22 mouse cellular contexts compared by ENCODE assay signal in the genomic region with DNA sequence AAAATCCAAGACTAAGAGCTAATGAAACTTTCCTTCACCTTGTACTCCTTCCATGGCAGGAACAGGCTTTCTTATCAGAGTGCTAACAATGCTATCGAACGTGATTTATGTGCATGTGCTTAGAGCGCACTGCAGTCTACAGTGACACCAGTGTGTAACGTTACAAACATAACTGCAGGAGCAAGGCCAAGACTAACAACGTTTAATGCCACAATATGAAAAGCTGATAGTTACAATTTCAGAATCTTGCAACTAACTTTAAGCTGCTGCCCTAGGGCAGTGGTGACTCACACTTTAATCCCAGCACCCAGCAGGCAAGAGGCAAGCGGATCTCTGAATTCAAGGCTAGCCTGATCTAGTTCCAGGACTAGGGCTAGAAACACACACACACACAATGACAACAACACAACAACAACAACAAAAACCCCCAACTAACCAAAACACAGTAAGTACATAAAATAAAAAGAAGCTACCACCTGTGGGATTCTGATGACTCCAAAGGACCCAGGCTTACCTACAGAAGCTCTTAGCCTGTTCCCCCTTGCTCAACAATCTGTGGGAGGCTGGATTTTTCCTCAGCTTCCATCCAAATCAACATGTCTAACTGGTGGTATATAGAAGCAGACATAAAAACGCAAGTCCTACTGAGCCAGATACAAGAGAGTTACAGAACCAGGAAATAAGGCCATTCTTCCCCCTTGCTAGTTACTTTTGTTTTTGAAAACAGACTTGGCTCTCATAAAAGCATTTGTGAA. TPM values are rescaled to one million over a fixed set of nuclear protein-coding genes. Genes with fewer than 3 reads are reported as not detected.
DNase-seq lines count a peak whose midpoint lies in the region; ATAC-seq and TF ChIP-seq lines count a peak whose summit lies in the region.
"Had no signal": no experiment of that assay in that cellular context is flagged by ENCODE, and none has a peak within 500 bp of the region (broad histone marks: within the 10 kb centered on the region; RNA-seq: fewer than 3 reads in every experiment).

No protein-coding gene starts in this region.

- H3K36me3 ChIP-seq in intestine, embryonic 15.5 days = peaks cover 11% of the 10 kb centered on the region
- peaks cover 10% of the 10 kb centered on the region; the same call in 1 of the 2 replicates for H3K36me3 ChIP-seq in intestine, postnatal 0 days (ENCODE audit: control insufficient read depth, insufficient read depth)
- peaks cover 13% of the 10 kb centered on the region for H3K36me3 ChIP-seq in stomach, embryonic 15.5 days

- H3K27me3 ChIP-seq in intestine, embryonic 15.5 days (replicated peaks) = no peaks in the 10 kb centered on the region
- H3K27me3 ChIP-seq in intestine, postnatal 0 days (replicated peaks; ENCODE audit: control insufficient read depth, insufficient read depth, low read length) = no peaks in the 10 kb centered on the region
- no peaks in the 10 kb centered on the region for H3K27me3 ChIP-seq in stomach, embryonic 15.5 days (replicated peaks)
- H3K27me3 ChIP-seq: embryonic facial prominence, embryonic 15.5 days; limb, embryonic 15.5 days; liver, embryonic 15.5 days; lung, embryonic 15.5 days; megakaryocyte, embryonic 14.5 days; neural tube, embryonic 12.5 days had no signal

- WGBS in intestine, embryonic 15.5 days = 67% methylated on average over 7 of the region's 7 CpGs
- 42% methylated on average over 7 of the region's 7 CpGs for WGBS in intestine, postnatal 0 days
- WGBS in stomach, embryonic 15.5 days = 60% methylated on average over 7 of the region's 7 CpGs

- no peak overlapping the region for H3K27ac ChIP-seq in intestine, embryonic 15.5 days
- no peak overlapping the region; the same call in 1 of the 2 replicates for H3K27ac ChIP-seq in intestine, postnatal 0 days (ENCODE audit: low read depth, low read length)
- peak overlapping the region; percentile 77; the same call in 1 of the 2 replicates for H3K27ac ChIP-seq in stomach, embryonic 15.5 days
- H3K27ac ChIP-seq: embryonic facial prominence, embryonic 15.5 days; hindbrain, postnatal 0 days; left cerebral cortex, adult 2 months; limb, embryonic 15.5 days; liver, embryonic 15.5 days; lung, embryonic 15.5 days; neural tube, embryonic 12.5 days had no signal

- H3K9me3 ChIP-seq in intestine, embryonic 15.5 days = no peaks in the 10 kb centered on the region
- H3K9me3 ChIP-seq in intestine, postnatal 0 days (ENCODE audit: control insufficient read depth) = no peaks in the 10 kb centered on the region
- no peaks in the 10 kb centered on the region for H3K9me3 ChIP-seq in stomach, embryonic 15.5 days
- H3K9me3 ChIP-seq: embryonic facial prominence, embryonic 15.5 days; limb, embryonic 15.5 days; liver, embryonic 15.5 days; lung, embryonic 15.5 days; megakaryocyte, embryonic 14.5 days; neural tube, embryonic 12.5 days had no signal

- no peak overlapping the region for H3K4me2 ChIP-seq in intestine, embryonic 15.5 days (replicated peaks)
- no peak overlapping the region for H3K4me2 ChIP-seq in intestine, postnatal 0 days (replicated peaks; ENCODE audit: low read depth)
- H3K4me2 ChIP-seq in stomach, embryonic 15.5 days = no peak overlapping the region
- H3K4me2 ChIP-seq: embryonic facial prominence, embryonic 15.5 days; limb, embryonic 15.5 days; liver, embryonic 15.5 days; lung, embryonic 15.5 days; neural tube, embryonic 12.5 days had no signal

- H3K9ac ChIP-seq in intestine, embryonic 15.5 days = no peak overlapping the region
- H3K9ac ChIP-seq in intestine, postnatal 0 days (ENCODE audit: low read depth, low read length) = no peak overlapping the region
- no peak overlapping the region for H3K9ac ChIP-seq in stomach, embryonic 15.5 days
- H3K9ac ChIP-seq: embryonic facial prominence, embryonic 15.5 days; limb, embryonic 15.5 days; liver, embryonic 15.5 days; lung, embryonic 15.5 days; neural tube, embryonic 12.5 days had no signal

- TF ChIP-seq CTCF in intestine, postnatal 0 days (IDR thresholded peaks at IDR 0.05; ENCODE audit: low read depth) = no peak

- H3K4me1 ChIP-seq in intestine, embryonic 15.5 days (replicated peaks) = peaks cover 17% of the 10 kb centered on the region
- H3K4me1 ChIP-seq in intestine, postnatal 0 days (replicated peaks; ENCODE audit: control insufficient read depth, insufficient read depth, low read length) = peaks cover 4% of the 10 kb centered on the region; the same call in 1 of the 2 replicates
- peaks cover 10% of the 10 kb centered on the region for H3K4me1 ChIP-seq in stomach, embryonic 15.5 days

- DNase-seq in 416B (ENCODE audit: low read depth) (peak; percentile 34), adipocyte (ENCODE audit: low spot score) (peak; percentile 61)
- no peak for DNase-seq in frontal cortex, postnatal 36 days (ENCODE audit: low spot score in 2 of 2)
- DNase-seq: adrenal gland, postnatal 14 days; cerebellum, adult 9-11 months; heart, postnatal 10 days; kidney, adult 9 months; left cerebral cortex, postnatal 4 days; lung, postnatal 36 days; midbrain, embryonic 14.5 days had no signal

- H3K4me3 ChIP-seq in intestine, embryonic 15.5 days (replicated peaks) = no peak overlapping the region
- H3K4me3 ChIP-seq in intestine, postnatal 0 days (ENCODE audit: low read depth, low read length) = no peak overlapping the region
- no peak overlapping the region for H3K4me3 ChIP-seq in stomach, embryonic 15.5 days (replicated peaks)
- H3K4me3 ChIP-seq: embryonic facial prominence, embryonic 15.5 days; left cerebral cortex, adult 2 months; limb, embryonic 15.5 days; liver, embryonic 15.5 days; lung, embryonic 15.5 days; megakaryocyte, embryonic 14.5 days; neural tube, embryonic 12.5 days had no signal

- 0 out of 2 replicates have a peak, but pooled peaks have one; percentile 29 for ATAC-seq in intestine, embryonic 15.5 days
- no peak for ATAC-seq in intestine, postnatal 0 days
- ATAC-seq in stomach, embryonic 15.5 days (ENCODE audit: insufficient read depth, low FRiP score, low read depth) = peak; percentile 67
- ATAC-seq in inflammation-experienced regulatory T-cells, adult 6 months = no peak
- ATAC-seq: hindbrain, postnatal 0 days had no signal

RNA-seq across cellular contexts. Expression of a gene that starts 34.9 kb away (rescaled TPM):
- 25.9 and 30.7 TPM in 2 replicates for polyA plus RNA-seq in intestine, embryonic 15.5 days (2015; fragmentation: Nextera tagmentation; extraction: Ambion mirVana)
- polyA plus RNA-seq in intestine, postnatal 0 days (2015; fragmentation: Nextera tagmentation; extraction: Ambion mirVana) = 18.3 and 21.0 TPM in 2 replicates
- 28.4 and 32.7 TPM in 2 replicates for polyA plus RNA-seq in stomach, embryonic 15.5 days (2015; fragmentation: Nextera tagmentation; extraction: Ambion mirVana)
- 10 to 100 TPM; 26.7 to 33.8 (median 27.6) TPM for polyA plus RNA-seq in inflammation-experienced regulatory T-cells, adult 6 months (2017; shearing (Covaris generic))

Comparison
In these comparisons a context has a peak if more than half of its experiments do, and no peak if none do; other contexts are left out.
1. ATAC-seq: peak in intestine, embryonic 15.5 days (single experiment) and stomach, embryonic 15.5 days (single experiment); none in intestine, postnatal 0 days (single experiment) and inflammation-experienced regulatory T-cells, adult 6 months (single experiment).
2. DNase-seq: peak in 416B (single experiment) and adipocyte (single experiment); none in frontal cortex, postnatal 36 days (0 of 2).